Mouse (Mus musculus): ENCODE results near the gene Abcc3.
"Not testable (repeated sequence)": the region's sequence is repeated elsewhere in the genome, so short reads cannot be mapped to it uniquely, and the experiment has no call there.

Abcc3 gene

DNA sequence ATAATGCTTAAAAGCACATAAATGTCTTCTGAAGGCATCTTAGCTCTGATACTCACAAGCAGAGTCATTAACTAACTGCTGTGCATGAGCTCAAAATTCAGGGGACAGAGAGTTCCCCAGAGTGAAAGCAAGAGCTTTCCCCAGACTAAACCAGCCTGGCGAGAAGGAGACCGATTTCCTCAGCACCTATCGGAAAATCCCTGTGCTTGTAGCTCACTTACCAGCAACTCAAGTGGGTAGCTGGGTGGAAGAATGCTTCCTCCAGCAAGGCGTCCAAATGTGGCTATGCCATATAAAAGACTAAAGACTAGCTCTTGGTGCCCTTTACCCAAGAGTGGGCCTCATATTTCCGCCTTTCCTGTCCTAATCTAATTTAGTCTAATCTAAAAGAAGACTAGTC, 9.9 kb upstream of the Abcc3 start:
- DNase-seq (ENCODE audit: low read depth, low spot score), result no peak

DNA sequence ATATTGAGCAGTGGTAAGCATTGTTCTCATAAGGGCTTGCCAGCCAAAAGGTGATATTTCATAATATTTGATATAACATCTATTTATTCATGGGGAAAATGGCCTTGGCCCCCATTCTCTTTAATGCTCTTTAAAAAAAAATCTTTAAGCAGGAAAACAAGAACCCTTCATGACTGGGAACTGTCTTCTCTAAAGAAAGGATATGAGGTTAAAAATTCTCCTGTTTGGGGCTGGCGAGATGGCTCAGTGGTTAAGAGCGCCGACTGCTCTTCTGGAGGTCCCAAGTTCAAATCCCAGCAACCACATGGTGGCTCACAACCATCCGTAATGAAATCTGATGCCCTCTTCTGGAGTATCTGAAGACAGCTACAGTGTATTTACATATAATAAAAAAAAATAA, 9.2 kb upstream of the Abcc3 start:
- DNase-seq (ENCODE audit: low read depth, low spot score), result not testable (repeated sequence)

DNA sequence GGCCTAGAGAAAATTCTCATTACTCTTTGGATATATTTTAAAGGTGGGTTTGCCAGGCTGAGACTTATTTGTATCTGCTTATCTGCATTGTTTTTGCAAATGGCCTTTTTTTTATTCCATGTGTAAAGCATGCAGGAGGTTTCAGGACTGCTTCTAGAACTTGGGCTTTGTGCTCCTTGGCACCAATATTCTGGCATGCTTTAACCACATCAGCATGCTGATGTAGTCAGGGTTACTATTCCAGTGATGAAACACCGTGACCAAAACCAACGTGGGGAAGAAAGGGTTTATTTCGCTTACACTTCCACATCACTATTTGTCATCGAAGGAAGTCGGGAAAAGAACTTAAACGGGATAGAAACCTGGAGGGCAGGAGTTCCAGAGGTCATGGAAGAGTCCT, 8.2 kb upstream of the Abcc3 start:
- no peak for DNase-seq (ENCODE audit: low read depth, low spot score)

DNA sequence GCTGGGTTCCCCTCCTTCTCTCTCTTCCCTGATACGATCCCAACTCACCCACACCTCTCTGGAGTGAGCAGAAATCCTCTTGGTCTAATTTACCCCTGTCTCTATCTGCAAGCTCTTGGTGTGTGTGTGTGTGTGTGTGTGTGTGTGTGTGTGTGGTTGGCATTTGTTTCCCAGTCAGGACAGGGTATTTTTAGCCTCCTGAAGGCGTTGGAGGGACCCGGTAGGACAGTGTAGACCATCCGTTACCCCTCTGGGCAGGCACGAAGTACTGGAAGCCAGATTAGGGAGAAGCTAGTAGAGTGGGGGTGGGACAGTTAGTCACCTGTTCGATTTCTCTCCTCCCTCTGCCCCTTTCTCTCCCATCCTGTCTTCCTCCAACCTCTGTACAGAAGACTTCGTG, 1.3 kb upstream of the Abcc3 start:
- no peak for DNase-seq (ENCODE audit: low read depth, low spot score)

DNA sequence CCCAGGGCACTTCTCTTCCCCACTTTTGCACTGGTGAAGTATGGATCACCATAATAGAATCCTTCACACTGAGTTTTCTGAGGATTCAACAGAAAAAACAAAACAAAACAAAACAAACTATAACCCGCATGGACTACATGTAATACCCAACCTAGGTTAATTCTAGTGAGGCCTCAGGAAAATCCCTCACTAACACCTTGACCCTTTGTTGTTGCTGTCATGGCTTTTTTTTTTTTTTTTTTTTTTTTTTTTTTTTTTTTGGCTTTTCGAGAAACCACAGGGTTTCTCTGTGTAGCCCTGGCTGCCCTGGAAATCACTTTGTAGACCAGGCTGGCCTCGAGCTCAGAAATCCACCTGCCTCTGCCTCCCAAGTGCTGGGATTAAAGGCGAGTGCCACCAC, 693 bp upstream of the Abcc3 start:
- not testable (repeated sequence) for DNase-seq (ENCODE audit: low read depth, low spot score)

DNA sequence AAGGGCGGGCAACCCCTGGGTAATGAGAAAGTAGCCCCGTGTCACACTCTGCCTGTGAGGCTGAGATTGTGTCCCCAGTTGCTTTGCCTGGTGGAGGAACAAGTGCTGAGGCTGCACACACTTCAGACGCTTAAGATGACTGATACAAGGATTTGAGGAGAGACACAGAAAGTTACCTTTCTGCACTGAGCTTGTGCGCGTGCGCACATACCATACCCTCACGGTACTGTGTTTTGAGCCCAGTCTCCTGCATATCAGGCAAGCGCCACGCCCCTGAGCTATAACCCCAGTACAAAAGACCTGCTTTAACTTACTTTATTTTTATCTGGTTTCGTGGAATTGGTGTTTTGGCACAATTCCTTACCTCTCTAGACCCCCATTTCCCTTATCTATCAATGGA, 1.1 kb downstream of the Abcc3 start:
- DNase-seq (ENCODE audit: low read depth, low spot score), result no peak

DNA sequence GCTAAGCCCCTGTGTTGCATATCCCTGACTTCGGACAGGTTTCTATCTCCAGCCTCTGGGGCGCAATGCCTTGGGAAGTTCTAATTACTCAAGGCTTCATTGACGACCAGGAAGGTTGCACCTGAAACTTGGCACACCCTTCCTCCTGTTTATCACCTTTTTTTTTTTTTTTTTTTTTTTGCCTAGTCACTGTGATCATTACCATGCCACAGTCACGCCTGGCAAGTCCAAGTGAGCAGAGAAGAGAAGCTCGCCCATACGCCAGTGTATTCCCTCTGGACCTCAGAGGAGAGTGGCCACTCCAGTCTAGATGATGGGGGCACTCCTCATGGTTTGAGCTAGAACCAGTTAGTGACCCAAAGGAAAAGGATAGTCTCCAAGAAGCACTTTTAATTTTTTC, 2.0 kb downstream of the Abcc3 start:
- DNase-seq (ENCODE audit: low read depth, low spot score), result no peak

DNA sequence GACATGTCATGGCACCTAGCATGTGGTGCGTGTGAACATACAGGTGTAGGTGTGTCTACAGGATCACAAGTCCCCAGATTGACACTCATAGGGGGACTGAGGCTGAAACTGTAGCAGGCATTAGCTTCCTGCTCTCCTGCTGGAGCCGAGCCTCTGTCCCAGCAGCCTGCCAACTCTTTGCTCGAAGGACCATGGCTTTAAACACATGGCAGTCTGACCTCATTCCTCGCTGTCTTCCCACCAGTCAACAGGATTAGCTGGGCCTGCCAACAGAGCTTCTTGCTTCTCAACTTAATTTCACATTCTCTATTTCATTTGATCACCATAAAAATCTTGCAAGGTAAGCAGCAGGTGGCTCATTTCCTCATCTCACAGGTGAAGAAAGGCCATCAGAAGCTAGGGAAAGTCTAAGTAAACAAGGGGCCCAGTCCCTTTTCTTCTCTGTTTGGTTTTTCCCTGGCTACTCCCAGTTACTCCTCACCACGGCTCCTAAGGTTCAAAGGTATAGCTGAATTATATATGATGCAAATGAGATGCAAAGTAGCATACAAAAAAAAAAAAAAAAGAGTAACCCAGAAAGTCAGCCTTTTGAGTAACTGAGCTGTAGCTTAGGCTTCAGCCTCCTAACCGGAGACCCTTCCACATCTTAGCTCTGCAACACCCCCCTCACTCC, 2.9 kb downstream of the Abcc3 start:
- DNase-seq (ENCODE audit: low read depth, low spot score), result no peak

DNA sequence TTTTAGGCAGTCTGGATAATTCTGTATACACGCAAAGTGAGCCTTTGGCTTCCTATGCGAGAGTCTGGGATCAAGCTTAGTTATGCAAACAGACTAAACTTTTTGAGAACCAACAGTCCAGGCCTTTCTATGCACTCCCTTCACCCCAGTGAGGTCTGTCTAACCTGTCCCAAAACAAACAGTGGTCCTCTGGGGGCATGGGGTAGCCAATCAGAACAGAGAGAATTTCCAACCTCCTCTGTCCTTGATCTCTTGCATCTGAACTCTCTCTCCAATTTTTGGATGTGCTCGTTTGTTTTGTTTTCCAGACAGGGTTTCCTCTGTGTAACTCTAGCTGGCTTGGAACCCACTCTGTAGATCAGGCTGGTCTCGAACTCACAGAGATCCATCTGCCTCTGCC, 3.8 kb downstream of the Abcc3 start:
- DNase-seq (ENCODE audit: low read depth, low spot score), result no peak

DNA sequence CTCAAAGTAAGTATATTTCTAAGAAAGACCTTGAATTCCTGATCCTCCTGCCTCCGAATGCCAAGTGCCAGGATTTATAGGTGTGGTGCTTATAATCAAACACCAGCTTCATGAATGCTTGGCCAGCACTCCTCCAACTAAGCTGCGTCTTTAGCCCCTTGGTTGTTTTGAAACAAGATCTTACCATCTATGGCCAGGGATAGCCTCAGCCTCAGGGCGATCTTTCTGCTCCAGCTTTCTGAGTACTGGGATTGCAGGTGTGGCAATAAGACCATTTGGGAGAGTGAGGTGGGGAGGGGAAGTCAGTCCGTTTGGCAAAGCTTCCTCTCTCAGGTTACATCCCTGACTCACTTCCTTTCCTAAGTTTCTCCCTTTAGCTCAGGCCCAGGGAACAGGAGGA, 5.0 kb downstream of the Abcc3 start:
- DNase-seq (ENCODE audit: low read depth, low spot score), result no peak

DNA sequence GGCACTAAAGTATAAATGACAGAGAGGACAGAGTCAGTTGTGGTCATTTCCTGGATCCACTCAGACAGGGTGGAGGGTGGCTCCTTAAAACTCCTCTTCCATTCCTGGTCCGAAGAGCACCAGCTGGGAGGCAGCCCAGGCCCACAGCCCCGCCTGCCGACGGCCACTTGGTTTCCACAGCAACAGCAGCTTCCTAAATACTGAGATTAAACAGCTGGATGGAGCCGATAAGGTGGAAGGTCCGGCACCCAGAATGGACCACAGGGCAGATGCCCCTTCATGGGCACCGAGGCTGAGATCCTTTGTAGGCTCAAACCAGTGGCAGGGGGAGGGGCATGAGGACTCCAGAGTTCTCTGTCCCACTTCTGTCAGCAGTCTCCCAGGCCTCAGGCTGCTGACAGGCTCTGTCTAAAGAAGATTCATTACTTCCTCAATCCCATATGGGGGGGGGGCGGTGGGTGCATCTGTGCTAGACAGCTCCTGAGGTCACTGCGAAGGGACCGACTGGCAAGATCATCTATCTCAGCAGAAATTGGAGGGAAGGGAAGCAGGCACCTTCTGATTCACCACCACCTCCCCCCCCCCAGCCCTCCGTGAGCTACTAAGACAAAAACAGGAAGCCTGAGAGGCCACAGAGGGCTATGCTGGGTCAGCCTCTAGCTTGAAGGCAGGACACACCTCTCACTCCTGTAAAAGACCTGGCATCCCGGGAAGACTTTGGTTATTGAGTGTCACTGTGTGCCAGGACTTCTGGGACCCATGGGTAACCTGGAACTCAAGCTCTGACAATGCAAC, 6.6 kb downstream of the Abcc3 start:
- no peak for DNase-seq (ENCODE audit: low read depth, low spot score)

DNA sequence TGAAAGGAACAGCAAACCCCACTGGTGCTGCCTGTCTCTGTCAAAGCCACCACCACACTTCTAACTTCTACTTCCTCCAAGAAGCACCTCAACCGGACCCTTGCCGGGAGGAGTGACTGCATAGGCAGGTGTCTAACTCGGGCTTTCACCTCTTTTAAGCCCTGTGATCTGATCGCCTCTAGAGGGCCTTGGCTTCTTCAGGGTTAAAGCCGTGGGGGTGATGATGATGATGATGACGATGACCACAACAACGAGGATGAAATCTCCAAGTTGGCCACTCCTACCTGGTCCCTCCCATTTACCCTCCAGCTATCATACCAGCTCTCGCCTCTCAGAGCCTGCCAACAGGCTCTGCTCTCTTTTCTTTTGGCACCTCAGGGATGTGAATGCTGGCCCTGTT, 13.1 kb downstream of the Abcc3 start:
- no peak for DNase-seq (ENCODE audit: low read depth, low spot score)

DNA sequence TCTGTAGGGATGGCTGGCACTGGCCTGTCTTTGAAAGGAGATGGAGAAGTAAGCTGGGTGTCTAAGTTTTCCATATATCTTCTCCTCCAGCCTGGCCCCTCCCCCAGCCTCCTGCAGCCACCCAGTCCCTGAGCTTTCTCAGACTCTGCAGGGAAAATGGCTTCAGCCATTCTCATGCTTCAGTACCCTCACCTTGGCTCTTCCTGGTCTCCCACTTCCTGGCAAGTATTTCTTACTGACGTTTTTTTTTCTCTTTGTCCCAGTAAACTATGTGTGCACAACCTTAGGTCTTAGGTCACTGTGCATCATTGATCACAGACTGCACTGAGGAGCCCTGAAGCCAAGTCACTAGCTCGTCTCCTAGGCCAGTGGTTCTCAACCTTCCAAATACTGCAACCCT, 13.7 kb downstream of the Abcc3 start:
- no peak for DNase-seq (ENCODE audit: low read depth, low spot score)

DNA sequence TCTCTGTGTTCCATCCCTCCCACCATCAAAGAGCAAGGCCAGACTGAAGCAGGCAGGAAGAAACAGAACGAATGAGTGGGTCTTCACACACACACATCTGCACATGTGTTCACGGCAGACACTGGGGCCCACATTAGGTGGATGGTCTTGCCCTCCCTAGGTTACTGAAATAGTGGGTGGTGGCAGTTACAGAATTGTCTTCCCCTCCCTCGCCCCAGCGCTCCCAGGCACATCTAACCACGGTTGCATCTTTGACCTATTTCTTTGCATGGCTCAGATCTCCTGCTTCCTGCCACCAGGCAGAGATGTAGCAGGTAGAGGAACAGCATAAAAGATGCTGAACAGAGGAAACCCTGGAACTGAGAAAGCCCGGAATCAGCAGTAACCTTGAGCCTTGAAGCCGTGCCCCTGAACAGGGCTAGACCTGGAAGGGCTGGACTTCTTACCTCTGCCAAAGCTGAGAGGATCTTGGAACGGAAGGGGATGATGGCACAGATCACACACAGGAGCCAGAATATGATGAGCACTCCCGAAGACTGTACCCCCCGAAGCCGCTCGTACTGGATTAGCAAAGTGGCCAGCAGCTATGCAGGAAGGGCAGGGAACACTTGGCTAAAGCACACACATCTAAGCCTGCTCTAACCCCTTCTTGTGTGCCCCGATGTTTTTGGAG, 18.4 kb downstream of the Abcc3 start:
- DNase-seq (ENCODE audit: low read depth, low spot score), result no peak

DNA sequence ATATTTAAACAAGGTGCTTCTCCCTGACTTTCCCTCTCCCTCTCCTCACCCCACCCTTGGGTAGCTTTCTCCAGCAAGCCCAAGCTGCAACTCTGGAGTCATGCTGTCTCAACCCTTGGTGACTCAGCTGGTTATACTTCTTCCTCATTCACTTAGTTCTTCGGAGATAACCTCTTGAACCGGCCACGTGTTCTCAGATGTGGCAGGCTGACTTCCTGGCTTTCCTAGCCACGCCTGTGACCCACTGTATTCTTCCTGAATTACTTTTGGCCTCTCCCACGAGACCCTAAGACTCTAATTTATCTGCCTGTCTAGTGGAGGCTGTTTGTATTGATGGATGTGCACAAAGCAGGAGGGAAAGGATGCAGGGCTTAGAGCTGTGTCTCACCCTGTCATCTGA, 22.0 kb downstream of the Abcc3 start:
- DNase-seq (ENCODE audit: low read depth, low spot score), result peak; percentile 26

DNA sequence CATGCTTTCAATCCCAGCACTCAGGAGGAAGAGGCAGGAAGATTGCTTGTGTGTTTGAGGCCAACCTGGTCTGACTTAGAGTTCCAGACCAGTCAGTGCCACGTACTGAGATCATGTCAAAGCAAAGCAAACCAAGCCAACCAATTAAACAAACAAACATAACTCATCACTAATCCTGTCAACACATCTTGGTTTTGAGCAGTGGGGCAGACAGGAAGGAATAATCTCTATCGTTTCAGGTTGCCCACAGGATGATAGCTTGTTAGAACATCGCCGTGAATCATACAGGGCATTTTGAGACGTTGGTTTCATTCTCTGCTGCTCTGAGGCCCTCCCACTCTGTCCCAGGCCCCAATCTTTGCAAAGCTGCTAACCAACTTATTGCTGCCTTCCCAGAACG, 22.8 kb downstream of the Abcc3 start:
- no peak for DNase-seq (ENCODE audit: low read depth, low spot score)

DNA sequence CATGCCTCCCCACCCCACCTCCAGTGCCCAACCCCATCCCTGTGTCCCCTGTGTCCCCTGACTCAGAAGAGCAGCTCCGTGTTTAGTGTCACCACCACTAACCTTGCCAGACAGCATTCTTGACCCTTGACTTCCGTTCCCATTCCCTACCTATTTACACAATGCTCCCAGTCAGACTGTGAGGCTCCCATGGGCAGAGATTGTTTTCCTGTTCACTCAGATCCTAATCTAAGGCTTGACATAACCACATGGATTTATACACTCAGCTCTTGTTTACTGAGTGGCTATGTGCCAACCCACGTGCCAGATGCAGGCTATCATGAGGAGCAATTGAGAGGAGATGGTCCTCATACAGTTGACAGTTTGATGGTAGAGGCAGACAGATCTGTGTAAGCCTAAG, 27.5 kb downstream of the Abcc3 start:
- no peak for DNase-seq (ENCODE audit: low read depth, low spot score)

DNA sequence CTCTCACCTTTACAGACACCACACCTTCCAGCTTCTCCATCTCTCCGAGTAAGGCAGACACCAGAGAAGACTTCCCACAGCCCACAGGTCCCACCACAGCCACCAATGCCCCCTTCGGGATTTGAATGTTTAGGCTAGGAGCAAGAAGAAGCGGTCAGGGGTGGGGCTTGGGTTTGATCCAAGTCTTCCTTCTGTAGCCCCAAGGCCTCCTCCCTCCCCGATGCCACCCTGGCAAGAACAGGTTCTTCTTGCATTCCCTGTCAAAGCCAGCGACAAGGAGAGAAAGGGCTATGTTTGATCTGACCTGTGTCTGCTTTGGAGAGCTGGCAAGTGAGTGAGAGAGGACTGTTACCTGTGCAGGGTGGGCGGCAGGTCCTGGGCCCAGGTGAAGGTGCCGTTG, 29.1 kb downstream of the Abcc3 start:
- no peak for DNase-seq (ENCODE audit: low read depth, low spot score)

DNA sequence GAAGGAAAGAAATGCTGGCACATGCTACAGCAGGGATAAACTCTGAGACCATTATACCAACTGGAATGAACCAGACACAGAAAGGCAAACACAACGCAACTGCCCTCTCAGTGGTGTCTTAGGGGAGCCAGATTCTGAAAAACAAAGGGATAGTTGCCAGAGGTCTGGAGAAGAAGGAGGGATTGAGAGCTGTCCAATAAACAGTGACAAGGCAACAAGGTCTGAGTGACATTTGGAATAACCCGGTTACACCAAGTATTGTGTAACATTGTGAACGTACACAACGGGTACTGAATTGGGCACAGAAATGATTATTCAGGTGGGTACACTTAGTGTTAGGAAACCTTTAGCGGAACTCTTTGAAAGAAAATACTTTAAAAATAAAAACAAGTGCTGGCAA, 30.7 kb downstream of the Abcc3 start:
- DNase-seq (ENCODE audit: low read depth, low spot score), result no peak

DNA sequence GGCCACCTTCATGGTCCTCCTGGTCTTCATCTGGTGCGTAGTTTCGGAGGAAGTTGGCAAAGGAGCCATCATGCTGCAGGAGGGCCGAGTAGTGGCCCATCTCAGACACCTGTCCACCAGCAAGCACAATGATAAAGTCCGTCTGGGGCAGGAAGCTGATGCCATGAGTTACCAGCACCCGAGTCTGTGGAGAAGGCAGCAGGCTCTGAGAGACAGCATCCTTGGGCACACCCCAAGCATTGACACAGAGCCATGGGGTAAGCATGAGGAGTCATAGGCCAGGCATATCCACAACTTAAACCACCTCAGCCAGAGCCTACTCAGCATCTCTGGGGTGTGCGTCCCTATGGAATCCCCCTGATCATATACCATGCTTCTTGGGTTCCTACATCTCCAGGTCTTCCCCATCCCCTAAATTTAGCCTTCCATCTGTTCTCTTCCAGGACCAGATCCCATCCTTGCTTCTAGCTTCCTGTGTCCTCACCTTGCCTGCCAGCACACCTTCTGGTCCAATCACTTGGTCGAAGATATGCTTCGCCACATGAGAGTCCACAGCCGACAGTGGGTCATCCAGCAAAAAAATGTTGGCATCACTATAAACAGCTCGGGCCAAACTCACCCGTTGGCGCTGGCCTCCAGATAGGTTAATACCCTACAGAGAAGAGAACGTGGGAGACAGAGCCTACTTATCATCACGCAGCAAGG, 31.5 kb downstream of the Abcc3 start:
- DNase-seq (ENCODE audit: low read depth, low spot score), result no peak

DNA sequence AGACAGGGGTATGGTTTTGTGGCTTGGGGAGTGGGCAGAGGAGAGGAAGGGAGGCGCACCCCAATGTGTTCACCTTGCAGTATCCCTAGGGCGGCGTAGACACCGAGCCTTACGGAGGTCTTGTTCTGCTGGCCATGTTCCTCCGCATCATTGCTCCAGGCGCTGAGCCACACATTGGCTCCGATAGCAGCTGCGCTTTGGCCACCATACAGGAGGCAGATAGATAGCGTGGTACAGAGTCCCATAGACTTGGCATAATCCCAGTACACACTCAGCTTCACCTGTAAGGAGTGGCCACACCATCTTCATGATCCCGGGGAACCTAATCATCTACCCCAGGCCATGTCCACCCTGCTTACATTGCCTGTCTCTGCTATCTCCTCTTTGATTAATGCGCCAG, 33.6 kb downstream of the Abcc3 start:
- DNase-seq (ENCODE audit: low read depth, low spot score), result no peak

DNA sequence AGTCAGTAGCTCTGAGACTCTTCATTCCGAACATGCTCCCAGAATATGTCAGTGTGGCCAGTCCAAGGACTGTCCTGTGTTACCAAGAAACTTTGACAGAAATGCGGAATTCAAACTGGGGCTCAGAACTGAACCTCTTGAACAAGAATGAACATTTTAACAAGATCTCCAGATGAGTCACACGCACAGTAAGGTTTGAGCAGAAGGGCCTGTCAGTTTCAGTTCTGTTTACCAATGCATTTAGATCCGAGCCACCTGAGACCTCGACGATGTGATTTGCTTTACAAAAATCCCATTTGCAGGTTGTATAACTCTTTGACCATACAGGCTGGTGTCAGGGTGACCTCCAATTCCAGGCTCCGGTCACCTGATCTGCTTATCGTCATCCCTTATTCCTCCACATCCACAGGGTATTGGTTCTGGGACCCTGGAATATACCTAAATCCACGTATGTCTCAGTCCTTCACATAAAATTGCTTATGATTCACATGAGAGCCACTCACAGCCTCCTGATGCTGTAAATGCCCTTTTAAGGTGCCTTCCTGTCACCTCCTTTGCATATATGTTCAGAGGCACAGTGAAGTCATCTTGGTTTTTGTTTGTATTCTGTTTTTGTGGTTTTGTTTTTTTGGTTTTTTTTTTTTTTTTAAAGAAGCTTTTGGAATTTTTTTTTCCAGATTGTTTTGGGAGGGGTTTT, 37.1 kb downstream of the Abcc3 start:
- DNase-seq (ENCODE audit: low read depth, low spot score), result no peak

Measured in ZHBTc4 (cell line).